Mouse (Mus musculus) adrenal gland, adult 2 months (tissue): ENCODE measurements at regions not wholly inside any gene's neighbourhood (a gene's known extent, or its start where the extent isn't known, plus 50 kb on each side); places are given as distances from the start of the nearest gene placed in this dataset.
A peak's percentile ranks its signal among the peaks of the same experiment; 100 is the strongest.

Source experiments
- DNase-seq: peaks from one replicate; pipeline ENCODE4 v3.0.0; 2021

- DNase-seq: no peak
These were observed 70.0 kb downstream of the Mbip start for GRCm38 (mm10) chr12:56275556-56276242.

- no peak for DNase-seq
These were observed 80.6 kb downstream of the Mbip start for GRCm38 (mm10) chr12:56265049-56265448.

GRCm38 (mm10) chr12:56261471-56261870 is 84.2 kb downstream of the Mbip start:
- no peak for DNase-seq

- no peak for DNase-seq
These were observed 87.2 kb downstream of the Mbip start for GRCm38 (mm10) chr12:56258401-56259050.

GRCm38 (mm10) chr12:56256243-56256881 is 89.3 kb downstream of the Mbip start:
- DNase-seq: no peak

- DNase-seq: no peak
These were observed 92.9 kb downstream of the Mbip start for GRCm38 (mm10) chr12:56252612-56253444.

- no peak for DNase-seq
These were observed 95.4 kb downstream of the Mbip start for GRCm38 (mm10) chr12:56250262-56250661.

GRCm38 (mm10) chr12:56246406-56246805 is 99.3 kb downstream of the Mbip start:
- no peak for DNase-seq

- no peak for DNase-seq
These were observed 102.9 kb downstream of the Mbip start for GRCm38 (mm10) chr12:56242803-56243202.

- peak; percentile 53 for DNase-seq
These were observed 104.0 kb downstream of the Mbip start for GRCm38 (mm10) chr12:56241735-56242134.

- no peak for DNase-seq
These were observed 105.5 kb downstream of the Mbip start for GRCm38 (mm10) chr12:56240206-56240605.

GRCm38 (mm10) chr12:56234571-56234970 is 111.1 kb downstream of the Mbip start:
- DNase-seq: no peak

- DNase-seq: no peak
These were observed 112.5 kb downstream of the Mbip start for GRCm38 (mm10) chr12:56233209-56233608.

GRCm38 (mm10) chr12:56224142-56224895 is 121.4 kb downstream of the Mbip start:
- no peak for DNase-seq

- no peak for DNase-seq
These were observed 152.2 kb downstream of the Mbip start for GRCm38 (mm10) chr12:56193524-56193923.

GRCm38 (mm10) chr12:56189562-56189961 is 156.1 kb downstream of the Mbip start:
- no peak for DNase-seq

GRCm38 (mm10) chr12:56160736-56161135 is 185.0 kb downstream of the Mbip start:
- no peak for DNase-seq

- no peak for DNase-seq
These were observed 201.3 kb downstream of the Mbip start for GRCm38 (mm10) chr12:56144359-56144758.

- no peak for DNase-seq
These were observed 201.9 kb downstream of the Mbip start for GRCm38 (mm10) chr12:56143789-56144188.

- no peak for DNase-seq
These were observed 231.2 kb downstream of the Mbip start for GRCm38 (mm10) chr12:56114446-56114845.

GRCm38 (mm10) chr12:56081406-56081805 is 245.3 kb downstream of the Brms1l start:
- no peak for DNase-seq

- no peak for DNase-seq
These were observed 228.1 kb downstream of the Brms1l start for GRCm38 (mm10) chr12:56064183-56064582.
